Comparison of ENCODE assay signal across 20 mouse cellular contexts in the genomic region with DNA sequence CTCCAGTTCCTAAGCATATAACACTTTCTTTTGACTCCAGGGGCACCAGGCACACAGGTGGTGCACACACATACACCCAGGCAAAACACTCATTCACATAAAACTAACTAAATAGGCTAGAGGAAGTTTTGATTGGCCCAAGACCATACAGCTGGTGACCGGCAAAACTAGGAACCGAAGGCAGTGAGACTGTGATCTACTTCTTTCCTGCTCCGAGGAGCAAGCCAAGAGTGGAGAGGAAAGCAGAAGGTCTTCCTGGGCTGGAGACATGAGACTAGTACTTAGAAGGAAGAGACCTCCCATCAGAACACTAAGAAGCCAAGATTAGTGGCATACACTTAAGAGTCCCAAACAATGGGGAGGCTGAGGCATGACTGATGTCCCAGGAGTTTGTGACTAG. TPM values are rescaled to one million over a fixed set of nuclear protein-coding genes. Genes with fewer than 3 reads are reported as not detected.
"Had no signal": no experiment of that assay in that cellular context is flagged by ENCODE, and none has a peak within 500 bp of the region (broad histone marks: within the 10 kb centered on the region; RNA-seq: fewer than 3 reads in every experiment).

No protein-coding gene starts in this region.

- H3K27ac ChIP-seq: lung, embryonic 15.5 days; macrophage; midbrain, embryonic 13.5 days; midbrain, embryonic 15.5 days; neural tube, embryonic 12.5 days; stomach, embryonic 15.5 days; stomach, postnatal 0 days had no signal

- H3K9ac ChIP-seq: lung, embryonic 15.5 days; midbrain, embryonic 13.5 days; midbrain, embryonic 15.5 days; neural tube, embryonic 12.5 days; stomach, embryonic 15.5 days had no signal

- H3K9me3 ChIP-seq: lung, embryonic 15.5 days; midbrain, embryonic 13.5 days; midbrain, embryonic 15.5 days; neural tube, embryonic 12.5 days; stomach, embryonic 15.5 days had no signal

- ATAC-seq: lung, postnatal 0 days; midbrain, embryonic 13.5 days; midbrain, embryonic 15.5 days had no signal

- DNase-seq: lung, adult 2 months; lung, postnatal 14 days; lung, postnatal 36 days; right cerebral cortex, postnatal 14 days; thymus, adult 2 months; thymus, postnatal 25 days; thymus, postnatal 4 days had no signal

- H3K4me3 ChIP-seq: lung, embryonic 15.5 days; megakaryocyte, embryonic 14.5 days; midbrain, embryonic 13.5 days; midbrain, embryonic 15.5 days; neural tube, embryonic 12.5 days; stomach, embryonic 15.5 days had no signal

- H3K27me3 ChIP-seq: lung, embryonic 15.5 days; midbrain, embryonic 15.5 days; stomach, embryonic 15.5 days had no signal

- H3K4me2 ChIP-seq: lung, embryonic 15.5 days; midbrain, embryonic 11.5 days; midbrain, embryonic 13.5 days; midbrain, embryonic 15.5 days; neural tube, embryonic 12.5 days; stomach, embryonic 15.5 days had no signal

RNA-seq across cellular contexts. Expression of a gene that starts 12.8 kb away (rescaled TPM):
- total RNA-seq: megakaryocyte progenitor cell, adult 5-6 weeks; neutrophil, adult 5-6 weeks had no signal
- polyA plus RNA-seq: macrophage; neural tube, embryonic 12.5 days; stomach, postnatal 0 days had no signal

RNA-seq across cellular contexts. Expression of a gene that starts 16.8 kb away (rescaled TPM):
- total RNA-seq: monocyte, adult 5-6 weeks had no signal

RNA-seq across cellular contexts. Expression of a gene that starts 28.9 kb away (rescaled TPM):
- total RNA-seq: monocyte, adult 5-6 weeks had no signal
